Mouse (Mus musculus): Measurements from ENCODE around the gene Taf5. TPM values are rescaled to one million over a fixed set of nuclear protein-coding genes. Genes with fewer than 3 reads are reported as not detected.

Taf5 gene
- polyA plus RNA-seq, 1 experiment from 2014 or later: 5.8 TPM

DNA sequence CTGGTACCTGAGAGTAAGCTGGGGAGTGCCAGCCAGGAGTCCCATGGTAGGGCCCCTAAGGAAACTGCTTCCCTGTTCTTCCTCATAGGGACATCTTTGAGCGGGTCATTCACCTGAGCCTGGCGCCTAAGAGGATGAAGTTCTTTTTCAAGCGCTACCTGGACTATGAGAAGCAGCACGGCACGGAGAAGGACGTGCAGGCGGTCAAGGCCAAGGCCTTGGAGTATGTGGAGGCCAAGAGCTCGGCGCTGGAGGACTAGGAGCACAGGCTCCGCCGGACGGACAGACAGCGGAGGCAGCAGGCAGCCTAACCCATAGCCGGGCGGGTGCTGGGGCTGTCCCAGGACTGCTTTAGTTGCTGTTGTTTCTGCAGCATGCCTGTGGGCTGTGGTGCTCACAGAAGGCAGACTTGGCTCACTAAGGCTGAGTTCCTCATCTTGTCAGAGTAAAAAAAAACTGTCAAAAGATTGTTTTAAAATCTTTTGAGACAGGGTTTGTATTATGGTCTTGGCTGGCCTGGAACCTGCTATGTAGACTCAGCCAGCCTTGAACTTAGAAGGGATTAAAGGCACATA lies 63.1 kb downstream of the Taf5 start:
- Histone ChIP-seq H3K4me1 (peaks cover under 1% of the 10 kb centered on the region; the same call in 1 of the 2 replicates), H3K36me3 (peaks cover 95% of the 10 kb centered on the region), H3K9me3 (no peaks in the 10 kb centered on the region), H3K27ac (no peak overlapping the region), H3K9ac (no peak overlapping the region), H3K4me3 (no peak overlapping the region), H3K27me3 (no peaks in the 10 kb centered on the region), H3K4me2 (replicated peaks) (no peak overlapping the region)
- 92% methylated on average over 15 of the region's 15 CpGs for WGBS
- ATAC-seq (ENCODE audit: low FRiP score, low read depth): no peak

Other genes with a start within 250 kb of the Taf5 start
- 0.98 and 2.2 TPM in 2 replicates for gene Ina, start 53.0 kb upstream of the Taf5 start, polyA plus RNA-seq (2015; fragmentation: Nextera tagmentation; extraction: Ambion mirVana)
- gene Nt5c2, start 52.6 kb upstream of the Taf5 start, polyA plus RNA-seq (2015; fragmentation: Nextera tagmentation; extraction: Ambion mirVana): 86.8 and 95.2 TPM in 2 replicates
- 23.3 and 25.0 TPM in 2 replicates for gene Pcgf6, start 16.8 kb upstream of the Taf5 start, polyA plus RNA-seq (2015; fragmentation: Nextera tagmentation; extraction: Ambion mirVana)
- gene Usmg5, start 22.9 kb downstream of the Taf5 start, polyA plus RNA-seq (2015; fragmentation: Nextera tagmentation; extraction: Ambion mirVana): 1,251 and 1,259 TPM in 2 replicates
- gene Pdcd11, start 23.0 kb downstream of the Taf5 start, polyA plus RNA-seq (2015; fragmentation: Nextera tagmentation; extraction: Ambion mirVana): 9.9 and 10.8 TPM in 2 replicates
- 8.3 and 9.4 TPM in 2 replicates for gene Calhm2, start 70.5 kb downstream of the Taf5 start, polyA plus RNA-seq (2015; fragmentation: Nextera tagmentation; extraction: Ambion mirVana)
- gene Calhm1, start 76.5 kb downstream of the Taf5 start, polyA plus RNA-seq (2015; fragmentation: Nextera tagmentation; extraction: Ambion mirVana): not detected in 2 replicates
- gene Calhm3, start 90.0 kb downstream of the Taf5 start, polyA plus RNA-seq (2015; fragmentation: Nextera tagmentation; extraction: Ambion mirVana): not detected in 2 replicates
- gene Neurl1a, start 111.1 kb downstream of the Taf5 start, polyA plus RNA-seq (2015; fragmentation: Nextera tagmentation; extraction: Ambion mirVana): 7.9 and 8.2 TPM in 2 replicates